Mouse (Mus musculus): Measurements from ENCODE around the gene Gusb. TPM values are rescaled to one million over a fixed set of nuclear protein-coding genes. Genes with fewer than 3 reads are reported as not detected.

Gusb gene
- total RNA-seq, 4 experiments from 2014 or later = 11.7 to 14.2 (median 12.8) TPM

DNA sequence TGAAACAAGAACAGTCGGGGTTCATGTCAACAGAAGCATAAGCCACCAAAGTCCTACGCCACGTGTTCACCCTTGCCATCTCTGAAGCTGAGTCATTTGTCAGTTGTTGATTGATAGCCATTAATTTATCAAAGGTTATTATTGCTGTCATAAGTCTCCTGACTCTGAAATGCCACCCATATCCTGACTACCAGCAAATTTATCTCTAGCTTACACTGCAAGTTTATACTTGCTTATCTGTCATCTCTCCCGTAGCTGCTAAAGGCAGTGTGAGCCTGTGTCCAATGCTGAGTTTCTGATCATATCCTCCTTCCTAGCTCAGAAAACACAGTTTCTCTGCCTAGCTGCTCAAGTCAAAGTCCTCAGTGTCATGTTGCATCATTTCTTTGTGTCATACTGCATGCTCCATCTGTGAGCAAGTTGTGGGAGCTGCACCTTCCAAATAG lies 28.0 kb downstream of the Gusb start:
- no peak for DNase-seq (ENCODE audit: low spot score)

DNA sequence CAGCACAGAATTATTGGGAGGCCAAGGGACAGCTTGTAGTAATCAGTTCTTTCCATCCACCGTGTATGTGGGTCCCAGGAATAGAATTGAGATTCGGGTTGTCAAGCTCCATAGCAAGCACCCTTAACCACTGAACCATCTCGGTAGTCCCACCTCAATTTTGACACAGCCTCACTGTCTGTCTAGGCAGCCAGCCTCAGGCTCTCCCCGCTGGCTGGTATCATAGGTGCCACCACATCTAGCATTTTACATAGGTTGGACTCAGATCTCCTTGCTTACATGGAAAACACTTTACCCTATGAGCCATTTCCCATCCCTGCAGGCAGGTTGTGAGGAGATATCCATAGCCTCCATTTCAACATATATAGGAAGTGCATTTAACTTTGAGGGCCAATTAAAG lies 28.5 kb downstream of the Gusb start:
- DNase-seq (ENCODE audit: low spot score) = no peak

DNA sequence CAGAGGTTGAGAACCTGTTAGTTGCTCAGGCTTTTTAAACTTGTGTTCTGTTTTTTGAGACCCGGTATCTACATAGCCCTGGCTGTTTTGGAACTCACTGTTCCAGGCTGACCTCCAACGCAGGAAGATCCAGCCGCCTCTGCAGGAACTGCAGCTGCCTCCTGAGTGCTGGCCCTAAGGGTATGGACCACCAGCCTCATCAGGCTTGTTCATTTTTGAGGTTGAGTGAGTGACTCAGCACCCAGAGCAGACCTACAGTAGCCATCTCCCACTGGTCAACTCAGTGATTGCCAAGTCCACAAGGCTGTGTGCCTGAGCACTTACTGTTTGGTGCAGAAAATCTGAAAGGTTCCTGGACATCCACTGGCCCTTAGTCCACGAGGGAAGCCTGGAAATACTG lies 31.4 kb downstream of the Gusb start:
- DNase-seq (ENCODE audit: low spot score) = peak; percentile 36

DNA sequence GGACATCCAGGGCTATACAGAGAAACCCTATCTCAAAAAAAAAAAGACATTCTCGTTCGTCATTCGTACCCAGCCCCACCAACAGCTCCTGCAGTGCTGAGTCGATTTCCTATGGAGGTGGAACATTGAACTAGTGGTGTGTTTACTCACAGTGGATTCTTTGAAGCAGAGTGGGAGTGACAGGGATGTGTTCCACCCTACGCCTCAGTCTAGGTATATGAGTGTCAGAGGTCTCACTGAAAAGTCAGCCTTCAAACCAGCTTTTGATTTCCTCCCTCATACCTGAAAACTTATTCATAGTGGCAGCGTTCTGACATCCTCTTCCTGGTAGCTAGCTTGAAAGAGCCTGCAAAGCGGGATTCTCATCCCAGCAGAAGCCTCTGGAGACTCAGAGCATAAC lies 34.4 kb downstream of the Gusb start:
- no peak for DNase-seq (ENCODE audit: low spot score)

DNA sequence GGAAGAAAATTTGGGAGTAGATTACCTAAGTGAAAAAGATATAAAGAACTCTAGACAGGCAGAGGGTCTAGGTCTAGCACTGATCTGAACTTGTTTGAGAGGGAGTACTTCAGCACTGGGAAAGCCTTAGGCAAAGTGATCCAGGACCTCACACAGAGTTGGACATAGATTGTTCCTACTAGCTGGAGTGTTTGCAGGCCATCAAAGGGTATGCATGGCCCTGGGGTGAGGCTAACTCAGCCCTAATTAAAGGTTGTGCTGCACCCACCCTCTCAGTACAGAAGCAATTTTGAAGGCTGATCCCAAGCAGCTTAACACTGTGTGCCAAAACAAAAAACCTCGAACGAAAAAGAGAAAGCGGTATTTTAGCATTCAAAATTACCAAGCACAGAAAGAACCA lies 36.4 kb downstream of the Gusb start:
- DNase-seq (ENCODE audit: low spot score) = no peak

DNA sequence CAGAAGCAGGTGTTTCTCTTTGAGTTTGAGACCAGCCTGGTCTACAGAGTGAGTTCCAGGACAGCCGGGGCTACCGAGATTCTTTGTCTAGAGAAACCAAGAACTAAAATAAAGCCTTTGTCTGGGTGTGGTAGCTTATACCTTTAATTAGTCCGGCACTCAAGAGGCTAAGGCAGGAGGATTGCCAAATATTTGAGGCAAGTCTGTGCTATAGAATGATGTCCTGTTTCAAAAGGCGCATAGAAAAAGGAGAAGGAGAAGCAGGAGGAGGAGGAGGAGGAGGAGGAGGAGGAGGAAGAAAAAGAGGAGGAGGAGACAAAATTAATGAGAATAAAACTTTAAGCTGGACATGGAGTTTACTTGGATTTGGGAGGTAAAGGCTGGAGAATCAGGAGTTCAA lies 39.6 kb downstream of the Gusb start:
- DNase-seq (ENCODE audit: low spot score) = no peak

DNA sequence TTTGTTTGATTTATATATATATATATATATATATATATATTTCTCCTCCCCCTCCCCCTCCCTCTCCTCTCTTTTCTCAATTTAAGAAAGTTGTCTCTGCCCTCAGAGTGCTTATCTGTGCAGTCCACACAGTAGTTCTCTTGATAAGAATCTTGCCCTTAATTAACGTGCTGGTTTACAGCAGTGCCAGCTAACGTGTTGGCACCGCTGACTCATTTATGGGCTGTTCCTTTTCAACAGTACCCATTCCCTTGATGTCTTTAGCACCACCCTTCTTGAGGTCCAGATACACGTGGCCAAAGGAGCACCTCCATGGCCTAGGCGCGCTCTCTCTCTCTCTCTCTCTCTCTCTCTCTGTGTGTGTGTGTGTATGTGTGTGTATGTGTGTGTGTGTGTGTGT lies 47.1 kb downstream of the Gusb start:
- DNase-seq (ENCODE audit: low spot score) = no peak

DNA sequence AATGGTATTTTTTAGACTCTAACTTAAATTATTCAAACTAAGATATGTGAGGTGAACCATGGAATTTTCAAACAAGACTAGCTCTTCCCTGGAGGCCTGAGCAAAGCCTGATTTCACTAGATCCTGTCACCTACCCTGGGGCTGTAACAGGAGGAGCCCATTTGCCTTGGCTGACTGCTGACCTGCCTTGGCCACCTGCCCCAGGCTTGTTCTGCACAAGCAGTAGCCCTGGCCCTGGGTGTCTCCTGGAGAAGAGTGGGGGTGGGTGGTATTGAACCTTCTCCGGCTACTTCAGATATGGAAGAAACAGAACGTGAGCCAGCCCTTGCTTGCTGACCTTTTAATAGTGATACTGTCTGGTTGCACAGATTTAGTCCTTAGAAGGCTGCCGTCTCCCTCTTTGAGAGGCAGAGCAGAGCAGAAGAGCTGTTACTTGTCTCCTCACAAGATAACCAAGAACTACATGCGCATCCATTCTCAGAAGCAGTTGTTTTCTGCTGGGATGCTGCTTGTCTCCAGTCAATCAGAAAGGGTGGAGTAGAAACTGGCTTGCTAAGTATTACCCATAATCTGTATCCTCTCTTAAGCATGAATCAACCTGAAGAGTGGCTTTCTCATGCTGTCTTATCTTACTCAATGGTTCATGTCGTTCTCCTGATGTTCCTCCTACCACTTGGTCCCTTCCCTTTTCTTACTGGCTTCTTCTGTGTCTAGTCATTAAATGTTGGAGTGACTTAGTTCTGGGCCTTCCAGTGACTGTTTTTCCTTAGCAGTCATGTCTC lies 48.2 kb downstream of the Gusb start:
- DNase-seq (ENCODE audit: low spot score) = peak; percentile 7

DNA sequence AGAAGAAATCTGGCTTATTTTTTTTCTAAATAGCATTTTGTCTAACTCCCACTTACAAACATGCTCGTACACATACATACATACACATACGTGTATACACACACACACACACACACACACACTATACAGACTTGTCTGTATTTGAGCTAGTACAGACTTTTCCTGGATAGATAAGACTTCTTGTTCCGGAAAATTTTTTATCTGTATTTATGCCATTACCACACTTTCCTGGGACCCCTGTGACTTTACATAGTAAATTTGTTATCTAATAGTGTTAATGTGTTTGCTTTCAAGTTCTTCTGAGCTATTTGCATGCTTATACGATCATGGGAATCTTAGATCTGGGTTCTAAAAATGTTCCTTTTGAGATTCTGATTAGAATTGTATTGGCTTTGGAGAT lies 50.7 kb downstream of the Gusb start:
- DNase-seq (ENCODE audit: low spot score) = no peak

DNA sequence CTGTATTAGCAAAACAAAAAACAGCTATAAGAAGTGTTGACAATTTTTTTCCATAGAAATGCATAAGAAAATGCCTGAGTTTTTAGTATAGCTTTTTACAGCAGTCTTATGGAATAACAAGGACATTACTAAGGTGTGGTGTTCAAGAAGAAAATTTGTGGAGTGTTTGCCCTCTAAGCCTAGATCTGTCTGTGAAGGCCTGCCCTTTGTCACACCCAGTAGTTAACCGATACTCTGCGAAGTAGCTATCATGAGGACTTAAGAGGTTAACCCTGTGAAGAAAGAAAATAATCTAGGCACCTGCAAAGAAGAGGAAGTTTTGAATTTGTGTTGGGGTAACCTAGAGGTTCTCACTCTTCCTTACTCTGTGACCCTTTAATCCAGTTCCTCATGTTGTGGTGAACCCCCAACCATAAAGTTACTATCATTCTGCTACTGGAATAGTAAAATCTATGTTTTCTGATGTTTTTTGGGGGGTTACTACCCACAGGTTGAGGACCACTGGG lies 55.3 kb downstream of the Gusb start:
- DNase-seq (ENCODE audit: low spot score) = no peak

DNA sequence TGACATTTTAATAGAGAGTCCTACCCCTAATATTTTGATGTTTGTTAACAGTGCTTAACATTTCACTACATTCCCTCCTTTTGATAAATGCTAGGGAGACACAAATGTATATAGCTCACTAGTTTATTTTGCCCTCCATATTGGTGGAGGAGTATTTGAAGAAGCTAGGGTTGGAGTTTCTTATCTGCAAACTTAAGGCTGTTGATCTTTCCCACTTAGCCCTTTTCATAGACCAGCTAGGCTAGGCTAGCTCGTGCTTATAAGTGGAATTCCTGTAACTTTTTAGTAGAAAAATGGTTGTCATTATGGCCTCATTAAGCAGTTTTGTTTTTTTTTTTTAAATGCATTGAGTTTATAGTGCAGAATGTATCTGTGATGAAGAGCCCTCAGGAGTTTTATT lies 59.4 kb downstream of the Gusb start:
- DNase-seq (ENCODE audit: low spot score) = no peak

DNA sequence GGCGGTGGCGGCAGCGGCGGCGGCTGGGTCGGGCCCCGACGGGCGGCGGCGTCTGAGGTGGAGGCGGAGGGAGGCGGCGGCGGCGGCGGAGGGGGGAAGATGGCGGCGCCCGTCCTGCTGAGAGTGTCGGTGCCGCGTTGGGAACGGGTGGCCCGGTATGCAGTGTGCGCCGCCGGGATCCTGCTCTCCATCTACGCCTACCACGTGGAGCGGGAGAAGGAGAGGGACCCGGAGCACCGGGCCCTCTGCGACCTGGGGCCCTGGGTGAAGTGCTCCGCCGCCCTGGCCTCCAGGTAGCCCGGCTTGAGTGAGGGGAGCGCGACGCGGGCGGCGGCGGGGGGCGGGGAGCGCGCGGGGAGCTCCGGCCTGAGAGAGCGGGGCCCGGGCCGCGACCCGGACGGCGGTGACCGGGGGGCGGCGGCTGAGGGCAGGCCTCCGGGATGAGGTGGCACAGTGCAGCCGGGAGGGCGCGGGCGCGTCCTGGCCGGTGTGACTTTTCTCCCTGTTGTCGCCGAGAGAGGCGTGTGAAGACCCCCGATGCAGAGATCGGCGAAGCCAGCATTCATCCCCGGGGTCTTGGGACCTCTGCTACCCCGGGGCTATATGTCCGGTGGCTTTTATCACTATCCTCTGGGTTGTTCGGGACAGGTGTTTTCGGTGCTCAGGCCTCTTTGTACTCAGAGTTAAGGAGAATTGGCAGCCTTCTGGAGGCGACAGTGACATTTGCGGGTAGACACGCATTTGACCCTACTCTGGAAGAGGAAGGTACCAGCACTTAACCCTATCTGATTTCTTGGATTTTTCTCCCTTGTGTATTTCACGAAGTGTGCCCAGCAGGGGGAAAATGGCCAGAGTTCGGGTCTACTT lies 60.5 kb downstream of the Gusb start:
- DNase-seq (ENCODE audit: low spot score) = peak; percentile 13

DNA sequence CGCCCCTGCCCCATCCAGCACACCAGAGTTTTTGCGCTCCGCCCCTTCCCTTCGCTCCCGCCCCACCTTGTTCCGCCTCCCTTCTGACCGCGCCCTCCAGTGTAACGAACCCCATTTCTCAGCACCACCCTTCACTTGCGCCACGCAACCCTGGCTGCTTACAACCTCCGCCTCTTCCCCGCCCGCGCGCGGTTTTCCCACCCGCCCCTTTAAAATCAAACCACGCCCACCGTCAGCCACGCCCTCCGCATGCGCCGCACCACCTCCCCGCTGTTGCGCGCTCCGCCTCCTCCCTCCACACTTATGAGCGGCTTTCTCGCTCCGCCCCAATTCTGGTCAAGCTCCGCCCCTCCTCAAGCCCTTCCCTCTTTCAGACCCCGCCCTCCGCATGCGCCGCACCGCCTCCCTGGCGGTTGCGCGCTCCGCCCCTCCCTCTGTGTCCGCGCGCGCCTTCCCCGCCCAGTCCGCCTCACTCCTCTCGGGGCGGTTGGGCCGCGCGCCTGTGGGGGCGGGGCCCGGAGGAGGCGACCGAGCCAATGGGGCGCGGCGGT lies 61.3 kb downstream of the Gusb start, which contains the start of gene Vkorc1l1:
Gene Vkorc1l1, plus strand, starts transcription at position 476 of the 551 bp plus-strand sequence.
- peak; percentile 98 for DNase-seq (ENCODE audit: low spot score)

DNA sequence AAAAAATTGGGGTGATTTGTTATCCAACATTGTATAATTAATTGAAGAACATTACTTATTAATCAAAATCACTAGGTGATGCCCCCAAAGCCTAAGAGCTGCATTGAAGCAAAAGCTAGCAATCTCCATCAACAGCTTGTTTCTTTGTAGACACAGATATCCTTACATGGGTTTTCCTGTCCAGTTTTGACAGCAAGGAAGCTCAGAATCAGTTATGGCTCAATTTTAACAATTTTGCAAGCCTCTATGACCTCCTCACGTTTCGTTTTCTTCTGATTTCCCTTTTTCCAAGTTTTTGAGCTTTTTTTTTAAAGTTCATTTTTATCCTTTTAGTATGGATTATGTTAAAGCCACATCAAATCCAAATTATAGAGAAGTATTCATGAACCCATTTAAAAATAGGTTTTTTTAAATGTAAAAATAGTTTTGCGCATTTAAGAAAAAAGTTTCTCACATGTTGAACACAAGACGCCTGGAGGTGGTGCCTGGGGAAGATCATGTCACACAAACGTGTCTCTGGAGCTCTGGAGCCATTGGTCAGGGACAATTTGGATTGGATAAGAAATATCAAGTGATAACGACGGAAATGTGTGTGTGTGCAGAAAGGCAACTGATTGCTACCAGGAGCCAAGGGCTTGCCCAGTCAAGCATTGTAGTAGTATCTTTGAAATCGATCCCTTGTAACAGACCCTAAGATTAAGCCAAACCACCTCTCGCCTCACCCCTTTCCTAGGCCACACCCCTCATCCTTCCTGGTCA lies 61.9 kb downstream of the Gusb start:
- no peak for DNase-seq (ENCODE audit: low spot score)

DNA sequence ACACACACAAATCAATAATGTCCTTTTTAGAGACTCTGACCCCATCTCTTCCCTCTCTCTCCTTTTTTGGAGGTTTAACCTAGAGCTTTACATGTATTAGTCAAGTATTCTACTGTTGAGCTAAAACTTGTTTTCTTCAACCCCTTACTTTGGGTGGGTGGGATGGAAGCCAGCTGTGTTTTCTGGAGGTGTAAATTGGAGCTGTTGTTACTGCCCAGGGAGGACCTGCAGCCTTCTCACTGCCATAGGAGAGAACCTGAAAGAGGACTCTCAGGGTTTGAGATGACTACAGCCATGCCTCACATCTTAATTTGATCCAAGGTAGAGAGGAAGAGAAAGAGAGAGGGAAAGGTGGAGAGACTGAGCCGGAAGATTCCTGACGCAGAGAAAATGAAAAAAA lies 62.6 kb downstream of the Gusb start:
- DNase-seq (ENCODE audit: low spot score) = no peak

Other genes starting within 250 kb of the Gusb start
- 1 to 10 TPM; 8.0 to 10.0 (median 8.6) TPM for gene Psph, start 215.6 kb downstream of the Gusb start, total RNA-seq (2022)
- gene Sumf2, start 156.1 kb downstream of the Gusb start, total RNA-seq (2022) = 10 to 100 TPM in 2 of 4 experiments, 1 to 10 TPM in 2; 5.9 to 11.7 (median 10.7) TPM
- gene Chchd2, start 115.6 kb downstream of the Gusb start, total RNA-seq (2022) = 1,000 to 10,000 TPM; 1,037 to 1,147 (median 1,095) TPM
- gene Zbed5, start 107.3 kb downstream of the Gusb start, total RNA-seq (2022) = under 1 TPM; 0.19 to 0.47 (median 0.39) TPM
- 10 to 100 TPM; 14.9 to 25.5 (median 21.2) TPM for gene Phkg1, start 104.5 kb downstream of the Gusb start, total RNA-seq (2022)
- gene Nupr1l, start 94.5 kb downstream of the Gusb start, total RNA-seq (2022) = 1 to 10 TPM in 2 of 4 experiments, under 1 TPM in 2; 0.47 to 1.7 (median 1.0) TPM
- gene Vkorc1l1, start 61.1 kb downstream of the Gusb start, total RNA-seq (2022) = 10 to 100 TPM; 14.7 to 18.3 (median 17.0) TPM
- gene Asl, start 26.2 kb upstream of the Gusb start, total RNA-seq (2022) = 1 to 10 TPM; 3.0 to 7.1 (median 6.3) TPM
- gene Crcp, start 26.2 kb upstream of the Gusb start, total RNA-seq (2022) = 10 to 100 TPM; 11.5 to 16.1 (median 14.5) TPM
- gene Tpst1, start 70.3 kb upstream of the Gusb start, total RNA-seq (2022) = 10 to 100 TPM in 1 of 4 experiments, 1 to 10 TPM in 3; 8.2 to 10.6 (median 9.3) TPM
- gene Kctd7, start 141.8 kb upstream of the Gusb start, total RNA-seq (2022) = 1 to 10 TPM; 2.1 to 3.6 (median 3.1) TPM
- 10 to 100 TPM; 20.6 to 24.3 (median 22.0) TPM for gene Rabgef1, start 168.7 kb upstream of the Gusb start, total RNA-seq (2022)
- gene Tmem248, start 214.0 kb upstream of the Gusb start, total RNA-seq (2022) = 10 to 100 TPM; 38.1 to 48.4 (median 46.1) TPM

Measured in heart, adult 8-10 months (tissue).